Mouse (Mus musculus): ENCODE data around the gene Cdkl1.

DNA sequence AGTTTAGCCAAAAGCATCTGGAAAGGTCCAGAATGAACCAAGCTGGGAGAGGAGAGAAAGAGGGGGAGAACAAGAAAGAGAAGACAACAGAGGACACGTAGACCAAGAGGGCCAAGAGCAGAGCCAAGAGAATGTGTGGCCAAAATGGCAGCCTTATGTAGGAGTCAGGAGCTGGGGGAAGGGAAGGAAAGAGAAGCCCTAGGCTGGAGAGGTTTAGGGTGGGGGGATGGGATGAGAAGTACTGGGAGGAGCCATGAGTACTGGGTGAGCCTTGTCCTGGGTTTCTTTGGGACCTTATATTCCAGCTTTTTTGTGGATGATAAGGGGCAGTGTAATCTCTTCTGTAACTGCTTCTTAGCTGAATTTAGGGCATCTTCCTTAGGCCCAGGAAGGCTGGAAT is 61.8 kb downstream of the Cdkl1 start:
- TF ChIP-seq CTCF (IDR thresholded peaks at IDR 0.05; ENCODE audit: borderline replicate concordance, insufficient read depth, low read length), result no peak
- no peak for TF ChIP-seq POLR2A (IDR thresholded peaks at IDR 0.05; ENCODE audit: low read depth, low read length)

All from embryonic fibroblast, embryonic 13.5 days (primary cell).